Mouse (Mus musculus) layer of hippocampus, adult 6 months (tissue): ENCODE data around the gene Gm136. TPM values are rescaled to one million over a fixed set of nuclear protein-coding genes. Genes with fewer than 3 reads are reported as not detected.

Source experiments
- long read RNA-seq, 2 experiments: library from polyadenylated mRNA; unstranded; transcript quantifications; one replicate each; pipeline ENCODE4 v2.0.0; 2019 to 2020
- polyA plus RNA-seq: library from polyadenylated mRNA; unstranded; fragments of <200 nt; fragmentation: Nextera tagmentation; gene quantifications from 2 replicates; pipeline ENCODE4 v1.2.3, GENCODE M21; 2021

Gene Gm136
- not detected in 2 replicates for polyA plus RNA-seq
- long read RNA-seq, experiment 1 = 0 reads
- long read RNA-seq, experiment 2 = 0 reads

DNA sequence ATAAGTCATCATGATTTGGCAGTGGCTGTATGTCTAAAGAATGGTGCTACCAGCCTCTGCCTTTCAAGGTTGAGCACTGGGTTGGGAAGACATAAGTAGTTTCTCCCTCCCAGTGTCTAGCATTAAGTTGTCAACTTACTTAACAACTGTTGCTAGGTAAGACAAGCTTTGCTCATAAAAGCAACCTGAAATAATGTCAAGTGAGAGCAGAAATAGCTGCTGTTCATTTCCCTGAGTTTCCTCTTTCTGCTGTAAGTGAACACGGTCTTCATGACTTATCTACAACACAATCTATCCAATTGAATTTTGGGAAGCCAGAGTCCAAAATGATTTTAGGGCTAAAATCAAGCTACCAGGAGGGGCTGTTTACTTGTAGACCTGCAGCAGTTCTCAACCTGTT lies at the start of gene Gm136:
Gm136 (minus strand) TSS at position 101 of the 400 bp plus-strand sequence.

DNA sequence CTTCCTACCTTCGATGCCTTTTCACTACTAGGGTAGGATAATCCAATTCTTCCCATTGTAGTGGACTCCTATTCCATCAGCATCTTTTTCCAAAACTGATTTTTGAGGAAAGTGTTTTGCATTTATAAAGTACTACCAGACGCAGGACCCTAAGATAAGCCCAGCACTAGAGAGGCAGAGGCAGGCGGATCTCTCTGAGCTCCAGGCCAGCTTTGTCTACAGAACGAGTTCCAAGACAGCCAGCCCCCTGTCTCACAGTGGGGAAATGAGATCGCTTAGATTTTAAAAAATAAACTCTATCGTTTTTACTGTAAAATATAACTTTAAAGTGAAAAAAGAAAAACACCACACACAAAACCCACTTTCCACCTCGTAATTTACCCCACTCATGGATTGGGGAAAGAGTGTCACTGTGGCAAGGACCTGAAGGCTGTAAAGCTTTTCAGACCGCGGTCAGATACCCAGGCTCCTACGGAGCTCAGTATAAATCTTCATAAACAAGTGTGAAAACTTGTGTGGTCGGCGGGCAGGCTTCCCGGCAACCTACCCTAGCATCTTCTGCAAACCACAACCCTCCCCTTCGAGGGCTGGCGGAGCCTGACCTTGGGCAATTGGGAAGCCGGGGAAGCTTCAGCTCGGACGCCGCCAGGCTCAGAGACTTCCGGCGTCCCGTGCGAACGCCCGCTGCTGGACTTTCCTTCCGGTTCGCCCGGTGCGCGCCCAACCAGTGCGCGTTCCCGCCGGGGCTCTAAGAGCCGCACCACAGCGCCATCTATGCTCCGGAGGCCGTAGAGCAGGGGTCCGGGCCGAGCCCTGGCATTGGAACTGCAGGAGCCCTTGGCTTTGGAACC lies 21.8 kb upstream of the Gm136 start, which contains the start of gene Smim8:
Smim8 (minus strand) TSS at position 747 of the 851 bp plus-strand sequence.

GRCm38 (mm10) chr4:34729851-34730341 lies 26.2 kb downstream of the Gm136 start, which contains the start of gene Cfap206:
Gene Cfap206 (minus strand): TSS chr4:34730206.

Other genes starting within 250 kb of the Gm136 start
- gene Akirin2, start 205.3 kb downstream of the Gm136 start, polyA plus RNA-seq = 16.2 and 19.1 TPM in 2 replicates
- gene Orc3, start 141.3 kb downstream of the Gm136 start, polyA plus RNA-seq = 36.2 and 38.3 TPM in 2 replicates
- gene Rars2, start 141.3 kb downstream of the Gm136 start, polyA plus RNA-seq = 19.3 and 21.0 TPM in 2 replicates
- 24.9 and 29.8 TPM in 2 replicates for gene Slc35a1, start 68.8 kb downstream of the Gm136 start, polyA plus RNA-seq
- 2.8 and 6.6 TPM in 2 replicates for gene Cfap206, start 26.1 kb downstream of the Gm136 start, polyA plus RNA-seq
- gene Smim8, start 22.2 kb upstream of the Gm136 start, polyA plus RNA-seq = 74.1 and 88.2 TPM in 2 replicates
- 7.0 and 7.6 TPM in 2 replicates for gene Zfp292, start 126.7 kb upstream of the Gm136 start, polyA plus RNA-seq
- not detected in 2 replicates for gene Cga, start 137.5 kb upstream of the Gm136 start, polyA plus RNA-seq